ENCODE assay signal across 8 mouse cellular contexts in the genomic region with DNA sequence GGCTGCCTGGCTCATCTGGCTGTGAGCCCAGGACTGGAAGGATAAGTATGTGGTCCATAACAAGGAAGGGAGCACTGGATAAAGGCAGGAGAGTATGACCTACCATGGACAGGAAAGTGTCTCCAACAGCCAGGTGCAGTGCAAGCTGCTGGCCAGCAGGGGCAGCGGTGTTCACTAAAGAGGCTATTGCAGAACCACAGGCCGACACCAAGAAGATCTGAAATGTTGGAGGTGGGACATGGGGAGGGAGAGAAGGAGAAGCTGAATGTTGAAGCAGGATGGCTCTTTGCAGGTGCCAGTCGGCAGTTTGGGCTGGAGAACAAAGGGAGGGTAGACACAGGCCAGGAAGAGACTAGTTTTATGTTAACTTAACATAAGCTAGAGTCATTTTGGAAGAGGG. TPM values are rescaled to one million over a fixed set of nuclear protein-coding genes. Genes with fewer than 3 reads are reported as not detected.
DNase-seq lines count a peak whose midpoint lies in the region; ATAC-seq and TF ChIP-seq lines count a peak whose summit lies in the region.

No protein-coding gene starts in this region.

- no peak overlapping the region for H3K27ac ChIP-seq in intestine, postnatal 0 days (ENCODE audit: low read depth, low read length)
- no peak overlapping the region for H3K27ac ChIP-seq in intestine, embryonic 16.5 days (ENCODE audit: low read length)
- H3K27ac ChIP-seq in ES-E14 (ENCODE audit: insufficient read depth, low read depth, low read length, poor library complexity, severe bottlenecking) = no peak overlapping the region

- H3K4me1 ChIP-seq in intestine, postnatal 0 days (replicated peaks; ENCODE audit: control insufficient read depth, insufficient read depth, low read length) = no peaks in the 10 kb centered on the region
- no peaks in the 10 kb centered on the region for H3K4me1 ChIP-seq in intestine, embryonic 16.5 days (ENCODE audit: control insufficient read depth, insufficient read depth, low read length)
- peaks cover 7 to 18% of the 10 kb centered on the region in 2 experiments for H3K4me1 ChIP-seq in ES-E14 (ENCODE audit: control insufficient read depth in 2 of 2, insufficient read depth in 2 of 2, low read length in 2 of 2, poor library complexity in 1 of 2)

- no peak for ATAC-seq in intestine, postnatal 0 days
- no peak for ATAC-seq in intestine, embryonic 16.5 days

- peaks cover 5% of the 10 kb centered on the region; the same call in 1 of the 2 replicates for H3K27me3 ChIP-seq in intestine, postnatal 0 days (replicated peaks; ENCODE audit: control insufficient read depth, insufficient read depth, low read length)
- 0 out of 2 replicates have a peak, but pooled peaks cover under 1% of the 10 kb centered on the region for H3K27me3 ChIP-seq in intestine, embryonic 16.5 days (replicated peaks; ENCODE audit: control insufficient read depth, insufficient read depth, low read length)

- H3K4me2 ChIP-seq in intestine, postnatal 0 days (replicated peaks; ENCODE audit: low read depth) = no peak overlapping the region
- no peak overlapping the region for H3K4me2 ChIP-seq in intestine, embryonic 16.5 days (ENCODE audit: low read depth, low read length)

- 73% methylated on average over 3 of the region's 3 CpGs for WGBS in intestine, postnatal 0 days
- WGBS in intestine, embryonic 16.5 days = 73% methylated on average over 3 of the region's 3 CpGs

- peak; percentile 72 for TF ChIP-seq CTCF in intestine, postnatal 0 days (IDR thresholded peaks at IDR 0.05; ENCODE audit: low read depth)

- in situ Hi-C loops in ES-E14 (cut with MboI; ENCODE audit: low sequenced_read_pairs in 2 of 2, unreplicated experiment in 2 of 2) = no loop called here

- no peak overlapping the region for H3K4me3 ChIP-seq in intestine, postnatal 0 days (ENCODE audit: low read depth, low read length)
- H3K4me3 ChIP-seq in intestine, embryonic 16.5 days (ENCODE audit: low read length) = no peak overlapping the region
- no peak overlapping the region for H3K4me3 ChIP-seq in ES-E14 (ENCODE audit: insufficient read depth in 1 of 2, low read depth in 1 of 2, low read length in 2 of 2, poor library complexity in 1 of 2, severe bottlenecking in 1 of 2)

- H3K9me3 ChIP-seq in intestine, postnatal 0 days (ENCODE audit: control insufficient read depth) = no peaks in the 10 kb centered on the region
- no peaks in the 10 kb centered on the region for H3K9me3 ChIP-seq in intestine, embryonic 16.5 days (ENCODE audit: control insufficient read depth, low read length)
- no peaks in the 10 kb centered on the region for H3K9me3 ChIP-seq in ES-E14 (ENCODE audit: control insufficient read depth, insufficient read depth, low read depth, low read length)

- H3K36me3 ChIP-seq in intestine, postnatal 0 days (ENCODE audit: control insufficient read depth, insufficient read depth) = no peaks in the 10 kb centered on the region
- no peaks in the 10 kb centered on the region for H3K36me3 ChIP-seq in intestine, embryonic 16.5 days (ENCODE audit: control insufficient read depth, insufficient read depth, low read length)
- H3K36me3 ChIP-seq in ES-E14 (ENCODE audit: control insufficient read depth, insufficient read depth, low read length, poor library complexity, severe bottlenecking) = no peaks in the 10 kb centered on the region

- H3K9ac ChIP-seq in intestine, postnatal 0 days (ENCODE audit: low read depth, low read length) = no peak overlapping the region
- H3K9ac ChIP-seq in intestine, embryonic 16.5 days (ENCODE audit: low read depth, low read length) = no peak overlapping the region
- no peak overlapping the region for H3K9ac ChIP-seq in ES-E14 (ENCODE audit: insufficient read depth, low read depth, low read length, poor library complexity, severe bottlenecking)

- no peak for DNase-seq in ES-E14 (ENCODE audit: low read depth, low spot score)
- DNase-seq in c-Kit-positive CD71-positive TER-119-negative erythroid progenitor cells, embryonic 14.5 days (ENCODE audit: low read depth) = peak; percentile 14
- peak; percentile 44 for DNase-seq in retina, embryonic 14.5 days (ENCODE audit: low spot score)
- DNase-seq in ovary, adult 18-20 months (ENCODE audit: low spot score) = no peak
- no peak for DNase-seq in natural killer cell, adult 2 months (ENCODE audit: low spot score in 2 of 2)
- DNase-seq in urinary bladder, postnatal 4 days (ENCODE audit: low spot score in 2 of 2) = no peak

TF ChIP-seq in ES-E14, 5 proteins besides CTCF, POLR2A, EP300 and RAD21:
- TF ChIP-seq ZC3H11A (IDR thresholded peaks at IDR 0.05; ENCODE audit: borderline replicate concordance, low read depth, low read length) (peak; percentile 16; the same call in 1 of the 2 replicates), CHD2 (IDR thresholded peaks at IDR 0.05; ENCODE audit: low read depth, low read length) (no peak)

RNA-seq across cellular contexts. Expression of a gene that starts 6.3 kb away (rescaled TPM):
- polyA plus RNA-seq in intestine, postnatal 0 days (2015; fragmentation: Nextera tagmentation; extraction: Ambion mirVana) = 7.2 and 7.4 TPM in 2 replicates
- 18.7 and 20.6 TPM in 2 replicates for polyA plus RNA-seq in intestine, embryonic 16.5 days (2015; fragmentation: Nextera tagmentation; extraction: Ambion mirVana)
- 119 and 167 TPM in 2 replicates for total RNA-seq in ES-E14 (2012; rRNA removed)

Comparison
In these comparisons a context has a peak if more than half of its experiments do, and no peak if none do; other contexts are left out.
1. DNase-seq: peak in c-Kit-positive CD71-positive TER-119-negative erythroid progenitor cells, embryonic 14.5 days (single experiment) and retina, embryonic 14.5 days (single experiment); none in ES-E14 (single experiment), ovary, adult 18-20 months (single experiment), natural killer cell, adult 2 months (0 of 2) and urinary bladder, postnatal 4 days (0 of 2).